Mouse (Mus musculus) embryo, embryonic 10 days (tissue): Measurements from ENCODE around the gene Cnn1.
"Not testable (repeated sequence)": the region's sequence is repeated elsewhere in the genome, so short reads cannot be mapped to it uniquely, and the experiment has no call there.

Experiments used
- DNase-seq: peaks from one replicate; pipeline ENCODE4 v3.0.0-alpha.2; 2015; ENCODE audit warnings: low spot score

The Cnn1 gene

GRCm38 (mm10) chr9:22075778-22076177 lies 23.2 kb upstream of the Cnn1 start:
- DNase-seq, result not testable (repeated sequence)

GRCm38 (mm10) chr9:22076223-22076622 lies 22.8 kb upstream of the Cnn1 start:
- DNase-seq, result no peak

DNA sequence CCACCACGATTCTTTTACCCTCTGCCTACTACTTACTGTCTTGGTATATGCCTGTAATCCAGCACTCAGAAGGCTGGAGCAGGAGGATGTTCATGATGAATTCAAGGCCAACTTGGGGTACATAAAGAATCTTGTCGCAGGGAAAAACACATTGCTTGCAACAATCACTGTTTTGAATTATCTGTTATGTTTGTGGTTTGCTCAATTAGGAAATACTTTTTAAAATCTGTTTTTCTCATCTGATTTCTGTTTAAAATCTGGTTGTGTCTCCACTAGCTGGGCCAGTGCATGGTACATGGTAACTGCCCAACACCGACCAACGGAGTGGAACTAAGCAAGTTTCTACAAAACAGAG lies 14.4 kb upstream of the Cnn1 start:
- DNase-seq, result no peak

DNA sequence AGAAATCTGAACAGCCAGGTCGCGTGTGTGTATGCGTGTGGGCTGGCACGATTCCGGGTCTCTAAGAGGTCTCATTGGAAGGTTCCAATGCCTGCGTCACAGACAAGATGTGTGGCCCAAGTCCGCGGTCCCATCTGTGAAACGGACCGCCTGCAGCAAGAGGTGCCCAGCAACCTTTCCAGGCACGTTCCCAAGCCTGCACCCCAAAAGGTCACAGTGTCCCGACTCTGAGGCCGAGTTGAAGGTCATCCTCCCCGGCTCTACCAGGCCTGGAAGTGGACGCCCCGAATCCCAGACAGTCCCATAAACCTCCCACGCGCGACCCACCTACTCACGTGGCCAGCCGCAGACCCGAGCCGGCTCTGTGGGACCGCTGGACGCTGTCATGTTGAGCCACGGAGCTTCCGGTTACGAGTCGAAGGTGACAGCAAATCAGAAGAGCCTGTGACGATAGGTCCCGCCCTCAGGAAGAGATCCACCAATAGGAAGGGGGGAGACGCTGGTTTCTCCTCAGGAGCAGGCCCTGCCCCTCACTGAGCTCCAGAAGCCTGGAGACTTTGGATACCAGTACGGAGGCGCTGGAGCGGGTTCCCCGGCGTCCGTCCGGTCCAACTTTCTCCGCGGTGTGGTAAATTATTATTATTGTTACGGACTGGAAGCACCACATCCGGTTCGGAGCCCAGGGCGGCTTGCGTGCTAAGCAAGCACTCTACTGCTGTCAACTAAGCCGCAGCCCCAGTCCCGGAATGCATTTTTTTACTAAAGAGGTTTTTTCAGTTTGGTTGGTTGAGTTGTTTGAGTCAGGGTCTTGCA lies 13.8 kb upstream of the Cnn1 start, which contains the start of gene Ecsit:
Gene Ecsit (minus strand): TSS at position 417 of the 813 bp plus-strand sequence.
- peak; percentile 97 for DNase-seq

DNA sequence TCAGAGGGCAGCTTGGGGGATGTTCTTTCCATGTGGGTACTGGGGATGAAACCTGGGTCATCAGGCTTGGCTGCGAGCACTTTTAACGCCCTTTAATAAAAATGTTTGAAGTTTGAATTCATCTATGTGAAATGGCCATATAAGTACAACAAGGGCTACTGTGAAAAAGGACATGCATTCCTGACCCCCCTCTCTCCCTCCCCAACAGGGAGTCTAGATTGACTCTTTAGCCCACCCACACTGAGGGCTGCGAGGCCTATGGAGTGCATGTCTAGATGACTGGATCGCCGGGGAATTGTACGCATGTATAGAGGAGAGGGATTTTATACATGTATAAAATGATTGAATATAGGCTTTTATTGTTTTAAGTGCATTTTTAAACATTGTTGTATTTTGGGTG lies 13.0 kb upstream of the Cnn1 start:
- no peak for DNase-seq

DNA sequence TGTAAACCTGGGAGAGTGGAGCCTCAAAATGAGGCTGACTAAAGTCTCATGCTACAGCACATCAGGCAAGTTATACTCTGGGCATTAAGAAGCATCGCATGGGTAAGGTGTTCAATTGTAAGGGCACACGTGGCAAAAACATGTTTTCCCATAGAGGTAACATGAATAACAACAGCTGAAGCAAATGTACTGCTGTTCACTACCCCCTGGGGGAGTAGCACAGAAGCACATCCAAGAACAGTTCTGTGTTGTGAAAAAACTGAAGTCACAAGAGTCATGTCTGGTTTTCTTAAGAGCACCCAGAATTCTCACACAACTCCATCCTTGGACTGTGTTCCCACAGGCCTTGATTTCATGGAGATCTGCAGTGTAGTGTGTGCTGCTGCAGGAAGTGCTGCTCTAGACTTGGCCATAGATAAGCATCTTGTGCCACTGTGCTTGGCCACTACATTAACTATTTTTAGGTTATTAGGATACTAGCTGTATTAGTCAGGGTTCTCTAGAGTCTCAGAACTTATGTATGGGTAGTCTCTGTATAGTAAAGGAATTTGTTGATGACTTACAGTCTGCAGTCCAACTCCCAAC lies 11.9 kb upstream of the Cnn1 start:
- no peak for DNase-seq

DNA sequence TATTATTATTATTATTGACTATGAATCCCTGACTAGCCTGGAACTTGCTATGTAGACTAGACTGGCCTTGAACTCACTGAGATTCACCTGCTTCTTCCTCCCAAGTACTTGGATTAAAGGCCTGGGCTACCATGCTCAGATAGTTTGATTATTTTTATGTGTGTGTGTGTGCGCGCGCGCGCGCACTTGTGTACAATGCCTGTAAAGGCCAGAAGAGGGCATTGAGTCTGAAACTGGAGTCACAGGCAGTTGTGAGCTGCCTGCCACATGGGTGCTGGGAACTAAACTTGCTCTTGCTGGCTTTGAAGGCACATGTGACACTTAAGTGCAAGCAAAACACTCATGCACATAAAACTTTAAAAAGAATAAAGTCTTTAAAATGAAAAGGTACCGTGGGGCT lies 9.7 kb upstream of the Cnn1 start:
- no peak for DNase-seq

DNA sequence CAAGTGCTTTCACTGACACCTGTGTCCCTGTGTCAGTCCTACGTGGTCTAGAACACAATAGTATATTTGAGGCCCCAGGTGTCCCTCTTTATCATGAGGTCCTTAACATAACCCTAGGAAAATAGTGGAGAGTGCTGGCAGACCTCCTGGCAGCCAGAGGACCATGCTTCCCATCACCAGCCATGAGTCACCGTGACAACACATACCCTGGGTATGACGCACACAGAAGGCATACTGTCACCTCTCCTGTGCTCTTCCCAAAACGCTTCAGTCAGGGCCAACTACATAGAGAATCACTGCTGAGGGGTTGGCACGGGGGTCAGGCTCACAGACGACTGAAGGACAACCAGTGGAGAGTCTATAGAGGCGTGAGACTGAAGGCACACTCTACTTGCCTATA lies 9.0 kb upstream of the Cnn1 start:
- no peak for DNase-seq

- DNase-seq, result no peak
Observed at GRCm38 (mm10) chr9:22092746-22093145, 6.3 kb upstream of the Cnn1 start.

GRCm38 (mm10) chr9:22095854-22096307 lies 3.1 kb upstream of the Cnn1 start:
- DNase-seq, result peak; percentile 90

DNA sequence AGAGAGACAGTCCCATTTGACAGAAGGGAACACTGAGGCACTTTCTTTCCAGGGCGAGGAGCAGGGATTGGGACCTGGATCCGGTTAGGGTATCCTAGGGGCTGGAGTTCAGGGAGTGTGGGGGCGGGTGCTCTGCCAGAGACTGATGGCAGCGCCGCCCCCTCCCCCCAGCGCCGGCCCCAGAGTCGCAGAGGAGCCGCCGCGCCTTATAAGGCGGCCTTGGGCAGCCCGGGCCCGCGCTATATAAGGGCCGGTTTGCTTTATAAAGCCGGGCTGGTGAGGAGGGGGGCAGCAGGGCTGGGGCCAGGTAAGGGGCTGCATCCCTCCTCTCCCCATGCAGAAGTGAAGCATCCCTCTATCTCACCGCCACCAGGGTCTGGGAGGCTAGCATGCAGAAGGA lies 906 bp downstream of the Cnn1 start:
- DNase-seq, result no peak

DNA sequence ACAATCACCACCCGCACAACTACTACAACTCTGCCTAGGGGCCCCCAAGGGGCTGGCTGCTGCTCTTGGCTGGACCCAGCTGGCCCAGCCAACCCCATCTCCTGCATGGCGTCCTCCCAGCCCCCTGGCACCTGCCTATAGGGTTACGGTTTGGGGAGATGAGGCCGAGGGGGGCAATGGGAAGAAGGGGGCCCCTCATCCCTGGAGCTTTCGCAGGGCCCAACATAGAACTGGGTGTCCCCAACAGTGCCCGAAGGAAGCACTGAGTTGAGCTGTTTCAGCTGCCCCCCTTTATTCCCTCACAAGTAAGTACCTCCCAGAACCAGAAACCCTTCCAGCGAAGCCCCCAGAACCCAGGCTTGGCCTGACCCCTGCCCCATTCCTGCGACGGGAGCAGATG lies 9.2 kb downstream of the Cnn1 start:
- DNase-seq, result no peak

DNA sequence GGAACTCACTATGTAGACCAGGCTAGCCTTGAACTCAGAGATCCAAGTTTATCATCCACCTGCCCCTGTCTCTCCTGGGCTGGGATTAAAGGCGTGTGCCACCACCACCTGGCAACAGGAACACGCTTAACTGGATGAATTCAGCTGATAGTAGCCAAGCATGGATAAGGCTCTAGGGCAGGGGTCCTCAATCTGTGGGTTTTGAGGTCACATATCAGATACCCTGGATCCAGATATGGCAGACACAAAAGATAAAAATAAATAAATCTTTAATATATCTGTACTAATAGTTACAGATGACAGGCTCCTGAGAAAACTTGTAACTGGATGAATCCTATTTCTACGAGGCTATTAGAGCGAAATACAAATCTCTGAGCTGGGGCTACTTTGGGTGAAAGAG lies 16.6 kb downstream of the Cnn1 start:
- no peak for DNase-seq

- peak; percentile 38 for DNase-seq
Observed at GRCm38 (mm10) chr9:22116086-22116485, 17.1 kb downstream of the Cnn1 start.

DNA sequence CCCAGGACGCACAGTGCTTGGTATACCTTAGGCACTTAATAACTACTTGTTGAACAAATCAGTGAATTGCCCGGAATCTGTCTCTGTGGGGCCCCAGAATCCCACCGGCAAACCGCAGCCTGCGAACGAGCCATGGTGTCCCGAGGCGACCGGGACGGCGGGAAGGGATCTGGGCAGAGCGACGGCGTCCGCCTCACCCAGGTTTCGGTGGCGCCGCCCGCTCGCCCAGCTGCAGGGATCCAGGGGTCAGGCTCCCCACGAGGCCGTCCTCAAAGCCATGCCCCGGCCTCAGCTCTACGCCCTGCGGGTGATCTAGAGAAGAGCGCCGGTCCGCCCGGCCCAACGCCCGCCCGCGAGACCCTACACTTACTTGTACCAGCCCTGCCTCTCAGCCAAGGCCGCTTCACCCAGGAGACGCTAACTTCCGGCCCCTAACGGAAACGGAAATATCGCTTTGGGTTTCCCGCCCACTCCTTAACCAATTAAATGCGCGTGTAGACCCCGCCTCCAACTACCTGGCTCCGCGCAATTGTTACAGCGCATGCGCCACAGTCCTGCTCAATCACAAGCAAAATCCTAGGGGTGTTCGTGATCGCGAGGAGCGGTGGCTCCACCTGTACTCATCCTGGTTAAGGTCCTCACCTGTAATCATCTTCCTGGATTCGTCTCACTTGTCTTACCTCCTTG lies 17.9 kb downstream of the Cnn1 start, which contains the start of gene Elof1:
Gene Elof1 (minus strand): TSS at position 433 of the 687 bp plus-strand sequence.
- DNase-seq, result peak; percentile 99

DNA sequence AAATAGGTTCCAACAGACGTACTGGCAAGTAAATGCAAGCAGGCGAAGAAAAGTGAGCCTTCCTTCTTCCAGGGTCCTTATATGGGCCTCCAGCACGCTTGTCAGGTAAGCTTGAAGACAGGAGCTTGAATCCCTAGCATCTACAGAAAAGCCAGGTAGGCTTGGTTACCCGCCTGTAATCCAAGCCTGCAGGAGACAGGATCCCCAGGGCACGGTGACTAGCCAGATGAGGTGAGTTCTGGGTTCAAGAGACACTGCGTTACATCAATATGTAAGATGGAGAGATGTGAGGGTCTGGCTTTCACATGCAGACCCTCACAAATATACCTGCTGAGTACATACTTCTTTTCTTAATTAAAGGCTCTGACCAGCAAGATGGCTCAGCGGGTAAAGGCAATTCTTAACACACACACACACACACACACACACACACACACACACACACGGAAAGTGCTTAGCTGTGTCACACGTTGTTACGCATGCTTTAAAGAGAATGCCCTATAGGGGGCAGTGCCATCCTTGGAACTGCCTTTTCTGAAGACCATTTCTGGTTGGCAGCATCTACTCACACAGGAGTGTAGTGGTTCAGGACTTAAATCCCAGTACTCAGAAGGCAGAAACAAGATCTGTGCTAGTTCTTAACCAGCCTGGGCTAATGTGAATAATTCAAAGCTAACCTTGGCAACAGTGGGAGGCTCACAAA lies 18.9 kb downstream of the Cnn1 start:
- peak; percentile 76 for DNase-seq

- no peak for DNase-seq
Observed at GRCm38 (mm10) chr9:22119543-22119942, 20.5 kb downstream of the Cnn1 start.

GRCm38 (mm10) chr9:22121545-22121944 lies 22.5 kb downstream of the Cnn1 start:
- DNase-seq, result no peak

- DNase-seq, result no peak
Observed at GRCm38 (mm10) chr9:22122005-22122404, 23.0 kb downstream of the Cnn1 start.

DNA sequence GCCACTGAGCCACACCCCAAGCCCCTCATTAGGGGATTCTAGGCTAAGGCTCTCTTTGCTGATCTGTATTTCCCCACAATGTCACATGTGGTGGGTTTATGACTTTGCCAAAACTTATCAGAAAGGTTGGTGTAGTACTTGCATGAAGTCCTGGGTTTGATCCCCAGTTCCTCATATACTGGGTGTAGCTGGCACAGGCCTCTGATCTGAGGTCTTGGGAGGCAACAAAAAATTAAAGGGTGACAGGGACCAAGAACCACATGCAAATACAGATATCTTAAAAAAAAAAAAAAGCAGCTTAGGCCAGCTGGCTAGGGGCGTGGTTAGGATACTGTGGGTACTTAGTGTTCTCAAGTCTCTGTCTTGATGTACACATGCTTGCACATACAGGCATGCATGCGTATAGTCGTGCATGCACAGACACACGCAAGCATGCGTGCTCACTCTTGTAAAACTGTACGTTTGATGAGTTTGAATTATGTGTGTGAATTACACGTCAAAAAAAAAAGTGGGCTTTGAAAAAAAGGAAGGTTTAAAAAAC lies 24.1 kb downstream of the Cnn1 start:
- DNase-seq, result no peak

DNA sequence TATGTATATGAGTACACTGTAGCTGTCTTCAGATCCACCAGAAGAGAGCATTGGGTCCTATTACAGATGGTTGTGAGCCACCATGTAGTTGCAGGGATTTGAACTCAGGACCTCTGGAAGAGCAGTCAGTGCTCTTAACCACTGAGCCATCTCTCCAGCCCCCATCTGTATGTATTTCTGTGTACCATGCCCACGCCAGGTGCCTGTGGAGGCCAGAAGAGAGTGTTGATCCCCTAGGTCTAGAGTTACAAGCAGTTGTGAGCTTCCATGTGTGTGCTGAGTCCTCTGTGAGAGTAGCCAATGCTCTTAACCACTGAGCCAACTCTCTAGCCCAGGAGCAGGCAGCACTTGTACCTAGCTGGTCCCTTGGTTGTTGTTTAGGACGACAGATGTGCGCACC lies 25.2 kb downstream of the Cnn1 start:
- no peak for DNase-seq
